Mouse (Mus musculus): ENCODE measurements around the gene Nceh1. TPM values are rescaled to one million over a fixed set of nuclear protein-coding genes. Genes with fewer than 3 reads are reported as not detected.

Gene Nceh1
- total and polyA plus RNA-seq, 2 experiments from 2014 or later, result 30.2 to 33.6 TPM

DNA sequence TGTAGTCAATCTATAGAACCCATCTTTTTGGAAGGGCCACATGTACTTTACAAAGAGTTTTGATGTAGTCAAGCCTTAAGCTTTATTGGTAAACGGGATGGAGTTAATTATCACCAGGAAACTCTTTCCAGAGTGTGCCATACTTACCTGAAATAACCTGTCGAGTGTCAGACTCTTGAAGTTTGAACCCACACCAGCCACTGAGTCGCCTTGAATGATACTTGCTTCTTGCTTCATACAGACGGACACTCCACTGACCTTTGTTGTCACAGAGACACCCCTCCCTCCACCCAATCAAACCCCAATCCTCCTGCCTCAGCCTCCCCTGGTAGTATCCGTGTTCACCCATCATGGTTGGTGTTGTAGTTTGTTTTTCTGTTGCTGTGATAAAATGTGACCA, 55.8 kb downstream of the Nceh1 start:
- Histone ChIP-seq H3K9me3 (ENCODE audit: low read length) (no peaks in the 10 kb centered on the region), H3K36me3 (ENCODE audit: insufficient read depth, low read length) (peaks cover 11% of the 10 kb centered on the region), H3K27ac (ENCODE audit: low read depth, low read length) (no peak overlapping the region), H3K4me3 (ENCODE audit: low read depth, low read length) (no peak overlapping the region), H3K4me1 (ENCODE audit: insufficient read depth, low read length) (no peaks in the 10 kb centered on the region), H3K9ac (replicated peaks; ENCODE audit: low read length, poor library complexity, severe bottlenecking) (no peak overlapping the region), H3K4me2 (ENCODE audit: low read depth, low read length, poor library complexity, severe bottlenecking) (no peak overlapping the region), H3K27me3 (ENCODE audit: insufficient read depth, low read length) (no peaks in the 10 kb centered on the region)
- no peak for ATAC-seq (ENCODE audit: low FRiP score)
- no peak for TF ChIP-seq CTCF (IDR thresholded peaks at IDR 0.05)
- 85% methylated on average over 5 of the region's 5 CpGs for WGBS
- DNase-seq (ENCODE audit: low spot score), result no peak

DNA sequence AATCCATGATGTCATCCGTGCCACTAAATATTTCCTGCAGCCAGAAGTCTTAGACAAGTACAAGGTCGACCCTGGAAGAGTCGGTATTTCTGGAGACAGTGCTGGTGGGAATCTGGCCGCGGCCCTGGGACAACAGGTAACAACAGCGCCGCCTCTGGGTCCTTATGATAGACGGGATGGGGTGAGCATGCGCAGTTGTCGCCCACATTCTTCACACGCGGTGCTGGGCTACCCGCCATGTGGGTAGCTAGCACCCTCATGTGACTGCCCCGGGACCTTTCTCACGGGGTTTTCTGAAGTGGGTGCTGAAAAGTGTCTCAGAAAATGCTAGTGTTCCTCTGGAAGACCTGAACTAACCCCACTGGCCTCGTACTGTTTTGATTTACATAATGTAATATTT, 56.8 kb downstream of the Nceh1 start:
- Histone ChIP-seq H3K4me1 (ENCODE audit: insufficient read depth, low read length) (no peaks in the 10 kb centered on the region), H3K9me3 (ENCODE audit: low read length) (no peaks in the 10 kb centered on the region), H3K4me2 (ENCODE audit: low read depth, low read length, poor library complexity, severe bottlenecking) (no peak overlapping the region), H3K27ac (ENCODE audit: low read depth, low read length) (no peak overlapping the region), H3K9ac (replicated peaks; ENCODE audit: low read length, poor library complexity, severe bottlenecking) (no peak overlapping the region), H3K27me3 (ENCODE audit: insufficient read depth, low read length) (no peaks in the 10 kb centered on the region), H3K4me3 (ENCODE audit: low read depth, low read length) (no peak overlapping the region), H3K36me3 (ENCODE audit: insufficient read depth, low read length) (peaks cover 11% of the 10 kb centered on the region)
- 94% methylated on average over 16 of the region's 16 CpGs for WGBS
- ATAC-seq (ENCODE audit: low FRiP score), result no peak
- no peak for DNase-seq (ENCODE audit: low spot score)
- no peak for TF ChIP-seq CTCF (IDR thresholded peaks at IDR 0.05)

DNA sequence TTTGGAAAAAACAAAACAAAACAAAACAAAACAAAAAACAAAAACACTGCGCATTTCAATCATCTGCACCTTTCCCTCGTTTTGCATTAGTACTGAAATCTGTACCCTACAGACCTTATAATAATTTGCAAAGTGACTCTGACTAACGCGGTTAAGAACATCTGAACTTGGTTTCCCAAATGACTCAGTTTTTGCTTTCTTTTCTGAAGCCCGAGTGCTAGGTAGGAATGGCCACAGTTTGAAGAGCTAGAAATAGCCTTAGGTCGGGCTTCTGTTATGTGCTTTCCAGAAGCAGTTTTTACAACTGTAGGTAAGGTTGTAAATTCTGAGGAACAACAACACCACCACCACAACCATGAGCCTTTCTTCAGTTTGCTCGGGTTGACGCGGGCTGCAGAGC, 59.1 kb downstream of the Nceh1 start:
- H3K4me1 ChIP-seq (ENCODE audit: insufficient read depth, low read length), result no peaks in the 10 kb centered on the region
- no peak for TF ChIP-seq CTCF (IDR thresholded peaks at IDR 0.05)
- no peak overlapping the region for H3K27ac ChIP-seq (ENCODE audit: low read depth, low read length)
- no peak overlapping the region for H3K9ac ChIP-seq (replicated peaks; ENCODE audit: low read length, poor library complexity, severe bottlenecking)
- peaks cover 11% of the 10 kb centered on the region for H3K36me3 ChIP-seq (ENCODE audit: insufficient read depth, low read length)
- no peak overlapping the region for H3K4me2 ChIP-seq (ENCODE audit: low read depth, low read length, poor library complexity, severe bottlenecking)
- ATAC-seq (ENCODE audit: low FRiP score) (no peak), DNase-seq (ENCODE audit: low spot score) (no peak)
- H3K4me3 ChIP-seq (ENCODE audit: low read depth, low read length), result no peak overlapping the region
- WGBS, result 93% methylated on average over 9 of the region's 9 CpGs
- H3K9me3 ChIP-seq (ENCODE audit: low read length), result no peaks in the 10 kb centered on the region
- no peaks in the 10 kb centered on the region for H3K27me3 ChIP-seq (ENCODE audit: insufficient read depth, low read length)

DNA sequence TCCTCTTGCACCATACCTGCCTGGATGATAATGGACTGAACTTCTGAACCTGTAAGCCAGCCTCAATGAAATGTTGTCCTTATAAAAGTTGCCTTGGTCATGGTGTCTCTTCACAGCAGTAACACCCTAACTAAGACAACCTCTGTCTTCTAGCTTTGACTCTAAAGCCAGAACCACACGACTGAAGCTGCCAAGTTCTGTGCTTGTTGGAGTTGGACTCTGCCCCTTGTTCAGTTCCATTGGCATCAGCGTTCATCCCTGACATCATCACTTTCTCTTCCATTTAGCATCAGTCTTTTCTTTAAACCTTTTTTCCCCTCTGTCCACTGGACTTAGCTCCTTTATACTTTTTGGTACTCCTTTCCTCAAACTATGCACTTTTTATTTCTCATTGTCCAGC, 63.4 kb downstream of the Nceh1 start:
- H3K4me1 ChIP-seq (ENCODE audit: insufficient read depth, low read length), result no peaks in the 10 kb centered on the region
- ATAC-seq (ENCODE audit: low FRiP score) (no peak), DNase-seq (ENCODE audit: low spot score) (no peak)
- peaks cover 10% of the 10 kb centered on the region for H3K36me3 ChIP-seq (ENCODE audit: insufficient read depth, low read length)
- no peak overlapping the region for H3K9ac ChIP-seq (replicated peaks; ENCODE audit: low read length, poor library complexity, severe bottlenecking)
- 78% methylated on average over 2 of the region's 2 CpGs for WGBS
- no peak for TF ChIP-seq CTCF (IDR thresholded peaks at IDR 0.05)
- H3K4me3 ChIP-seq (ENCODE audit: low read depth, low read length), result no peak overlapping the region
- H3K4me2 ChIP-seq (ENCODE audit: low read depth, low read length, poor library complexity, severe bottlenecking), result no peak overlapping the region
- H3K27me3 ChIP-seq (ENCODE audit: insufficient read depth, low read length), result no peaks in the 10 kb centered on the region
- no peaks in the 10 kb centered on the region for H3K9me3 ChIP-seq (ENCODE audit: low read length)
- no peak overlapping the region for H3K27ac ChIP-seq (ENCODE audit: low read depth, low read length)

DNA sequence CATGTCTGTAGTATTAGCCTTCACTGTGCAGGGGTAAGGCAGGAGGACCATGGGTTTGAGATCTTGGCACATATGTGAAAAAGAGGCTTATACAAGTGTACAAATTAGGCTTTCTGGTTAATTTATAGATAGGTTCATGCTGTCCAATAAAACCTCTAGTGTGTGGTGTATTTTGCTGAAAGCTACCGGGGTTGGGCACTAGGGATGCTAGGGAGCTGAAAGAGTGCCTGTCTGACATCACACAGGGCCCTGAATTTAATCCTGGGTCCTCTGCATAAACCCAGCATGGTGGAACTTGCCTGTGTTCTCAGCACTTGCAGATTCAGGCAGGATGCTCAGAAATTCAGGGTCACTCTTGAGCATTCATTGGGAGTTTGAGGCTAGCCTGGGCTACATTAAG, 65.0 kb downstream of the Nceh1 start:
- Histone ChIP-seq H3K36me3 (ENCODE audit: insufficient read depth, low read length) (no peaks in the 10 kb centered on the region), H3K27ac (ENCODE audit: low read depth, low read length) (no peak overlapping the region), H3K27me3 (ENCODE audit: insufficient read depth, low read length) (no peaks in the 10 kb centered on the region), H3K9ac (replicated peaks; ENCODE audit: low read length, poor library complexity, severe bottlenecking) (no peak overlapping the region), H3K9me3 (ENCODE audit: low read length) (no peaks in the 10 kb centered on the region), H3K4me2 (ENCODE audit: low read depth, low read length, poor library complexity, severe bottlenecking) (no peak overlapping the region), H3K4me3 (ENCODE audit: low read depth, low read length) (no peak overlapping the region), H3K4me1 (ENCODE audit: insufficient read depth, low read length) (no peaks in the 10 kb centered on the region)
- no peak for ATAC-seq (ENCODE audit: low FRiP score)
- DNase-seq (ENCODE audit: low spot score), result no peak
- whole genome bisulfite sequencing, result 72% methylated on average over 1 of the region's 1 CpGs
- TF ChIP-seq CTCF (IDR thresholded peaks at IDR 0.05), result no peak

DNA sequence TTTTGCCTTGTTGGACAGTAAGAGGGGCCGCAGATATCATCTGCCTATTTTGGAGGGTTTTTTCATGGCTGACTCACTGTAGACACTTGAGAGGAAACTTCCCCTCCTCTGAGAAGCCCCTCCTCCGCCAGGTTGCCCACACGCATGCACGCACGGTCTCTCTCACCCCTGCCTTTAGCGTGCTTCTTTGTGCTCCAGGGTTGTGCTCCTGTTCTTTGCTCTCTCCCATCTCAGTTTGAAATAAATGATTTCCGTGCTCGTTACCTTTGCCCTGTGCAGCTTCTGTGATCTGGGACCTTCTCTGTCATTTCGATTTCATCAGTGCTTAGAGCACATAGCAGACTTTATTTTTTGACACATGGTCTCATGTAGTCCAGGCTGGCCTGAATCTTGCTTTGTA, 66.3 kb downstream of the Nceh1 start:
- H3K9ac ChIP-seq (replicated peaks; ENCODE audit: low read length, poor library complexity, severe bottlenecking), result no peak overlapping the region
- H3K9me3 ChIP-seq (ENCODE audit: low read length), result no peaks in the 10 kb centered on the region
- H3K36me3 ChIP-seq (ENCODE audit: insufficient read depth, low read length), result no peaks in the 10 kb centered on the region
- no peak for ATAC-seq (ENCODE audit: low FRiP score)
- no peak for DNase-seq (ENCODE audit: low spot score)
- no peak overlapping the region for H3K4me2 ChIP-seq (ENCODE audit: low read depth, low read length, poor library complexity, severe bottlenecking)
- no peak overlapping the region for H3K27ac ChIP-seq (ENCODE audit: low read depth, low read length)
- no peaks in the 10 kb centered on the region for H3K4me1 ChIP-seq (ENCODE audit: insufficient read depth, low read length)
- WGBS, result 87% methylated on average over 9 of the region's 9 CpGs
- no peak overlapping the region for H3K4me3 ChIP-seq (ENCODE audit: low read depth, low read length)
- no peaks in the 10 kb centered on the region for H3K27me3 ChIP-seq (ENCODE audit: insufficient read depth, low read length)
- TF ChIP-seq CTCF (IDR thresholded peaks at IDR 0.05), result no peak

All from midbrain, postnatal 0 days (tissue).